Mouse (Mus musculus): ENCODE measurements around the gene Pdcl. TPM values are rescaled to one million over a fixed set of nuclear protein-coding genes. Genes with fewer than 3 reads are reported as not detected.

Pdcl gene
- 32.1 TPM for polyA plus RNA-seq (2017; shearing (Covaris generic))

DNA sequence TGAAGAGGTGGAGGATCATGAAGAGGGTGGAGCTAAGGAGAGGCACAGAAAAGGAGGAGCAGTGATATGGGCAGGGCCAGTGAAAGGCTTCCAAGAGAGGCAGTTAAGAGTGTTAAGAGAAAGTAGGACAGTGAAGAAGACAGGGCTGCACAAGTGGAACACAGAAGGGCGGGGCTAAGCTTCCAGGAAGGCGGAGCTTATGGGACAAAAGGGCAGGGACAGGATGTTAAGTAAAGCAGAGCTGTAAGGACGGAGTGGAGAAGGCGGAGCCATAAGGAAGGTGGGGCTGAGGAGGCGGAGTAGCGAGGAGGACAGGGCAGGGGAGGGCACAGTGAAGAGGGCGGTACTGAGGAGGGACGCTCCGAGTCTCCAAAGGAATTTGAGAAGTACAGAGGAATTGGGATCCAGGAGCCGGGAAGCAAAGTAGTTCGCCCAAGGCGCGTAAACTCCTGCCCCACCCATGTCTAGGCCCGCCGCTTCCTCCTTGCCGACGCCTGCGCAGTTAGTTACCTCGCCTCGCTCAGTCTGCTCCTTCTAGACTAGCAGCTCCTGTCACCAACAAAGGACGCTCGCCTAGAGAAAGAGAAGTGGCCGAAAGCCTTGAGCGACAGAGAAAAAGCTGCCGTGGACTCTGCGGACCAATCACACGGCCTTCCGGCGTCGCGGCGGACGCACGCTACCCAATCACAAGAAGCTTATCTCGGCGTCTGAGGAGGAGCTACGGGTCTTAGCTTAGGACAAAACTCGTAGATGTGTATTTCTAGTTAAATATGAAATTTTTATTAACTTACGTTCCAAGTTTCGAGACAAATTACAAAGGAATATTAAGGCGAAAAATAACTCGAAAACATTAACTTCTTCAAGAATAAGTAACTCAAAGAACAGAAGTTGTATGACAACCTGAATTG lies at the start of gene Pdcl:
TSS of gene Pdcl (minus strand) at position 700 of the 908 bp plus-strand sequence.

DNA sequence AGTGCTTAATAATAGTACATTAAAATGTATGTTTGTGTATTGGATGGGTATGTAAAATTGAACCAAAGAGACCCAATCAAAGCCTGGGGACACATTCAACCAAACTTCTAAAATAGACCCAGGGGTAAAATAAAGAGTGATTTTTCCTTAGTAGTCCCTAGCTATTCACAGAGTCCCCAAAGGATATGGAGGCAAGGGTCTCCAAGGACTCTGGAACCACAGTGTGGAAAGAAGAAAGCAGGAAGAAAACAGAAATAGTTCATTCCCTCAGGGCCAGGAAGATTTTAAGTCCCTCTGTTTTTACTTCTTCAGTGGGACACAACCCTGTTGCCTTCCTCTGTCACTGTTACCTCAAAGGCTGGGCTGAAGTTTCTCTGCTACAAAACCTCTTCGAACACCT lies 32.9 kb downstream of the Pdcl start, which contains the start of gene Olfr368:
TSS of gene Olfr368 (plus strand) at position 301 of the 400 bp plus-strand sequence.

Other genes with a start within 250 kb of the Pdcl start
- not detected for gene Olfr362, start 241.4 kb downstream of the Pdcl start, polyA plus RNA-seq (2017; shearing (Covaris generic))
- gene Olfr364-ps1, start 220.0 kb downstream of the Pdcl start, polyA plus RNA-seq (2017; shearing (Covaris generic)): not detected
- gene Olfr365, start 171.1 kb downstream of the Pdcl start, polyA plus RNA-seq (2017; shearing (Covaris generic)): not detected
- not detected for gene Olfr366, start 147.8 kb downstream of the Pdcl start, polyA plus RNA-seq (2017; shearing (Covaris generic))
- gene Olfr368, start 32.8 kb downstream of the Pdcl start, polyA plus RNA-seq (2017; shearing (Covaris generic)): not detected
- 36.9 TPM for gene Rc3h2, start 63.6 kb upstream of the Pdcl start, polyA plus RNA-seq (2017; shearing (Covaris generic))
- gene Zbtb26, start 83.8 kb upstream of the Pdcl start, polyA plus RNA-seq (2017; shearing (Covaris generic)): 2.2 TPM
- gene Zbtb6, start 83.8 kb upstream of the Pdcl start, polyA plus RNA-seq (2017; shearing (Covaris generic)): 3.4 TPM
- 62.1 TPM for gene Rabgap1, start 83.9 kb upstream of the Pdcl start, polyA plus RNA-seq (2017; shearing (Covaris generic))
- 1.1 TPM for gene Gpr21, start 157.0 kb upstream of the Pdcl start, polyA plus RNA-seq (2017; shearing (Covaris generic))

All from naive thymus-derived CD4-positive, alpha-beta T cell, adult 5 months (primary cell).